In genomic region chr16:18191006-18191405, GRCm38 (mm10) we compare ENCODE assay signal across 23 mouse cellular contexts. TPM values are rescaled to one million over a fixed set of nuclear protein-coding genes. Genes with fewer than 3 reads are reported as not detected.
"Had no signal": no experiment of that assay in that cellular context is flagged by ENCODE, and none has a peak within 500 bp of the region (broad histone marks: within the 10 kb centered on the region; RNA-seq: fewer than 3 reads in every experiment).

No protein-coding gene starts in this region.

- H3K4me1 ChIP-seq: liver, embryonic 15.5 days had no signal

- DNase-seq: liver, embryonic 13.5 days; liver, postnatal 0 days; right cerebral cortex, postnatal 14 days; thymus, adult 2 months; thymus, postnatal 25 days; thymus, postnatal 4 days had no signal

- H3K4me3 ChIP-seq: liver, embryonic 13.5 days; liver, embryonic 15.5 days; lung, embryonic 15.5 days; midbrain, embryonic 13.5 days; midbrain, embryonic 15.5 days; neural tube, embryonic 12.5 days; stomach, embryonic 15.5 days had no signal

RNA-seq across cellular contexts. Expression of gene Ccdc188, which starts 26.7 kb away (rescaled TPM):
- total RNA-seq: megakaryocyte progenitor cell, adult 5-6 weeks; midbrain, postnatal 0 days; monocyte, adult 5-6 weeks; neutrophil, adult 5-6 weeks had no signal
- polyA plus RNA-seq: liver, embryonic 11.5 days; liver, embryonic 13.5 days; liver, embryonic 15.5 days; liver, postnatal 0 days; lung, embryonic 15.5 days; macrophage; midbrain, embryonic 11.5 days; midbrain, postnatal 0 days; neural tube, embryonic 12.5 days; neural tube, embryonic 14.5 days; spleen, adult 2 months; stomach, embryonic 15.5 days; stomach, postnatal 0 days; urinary bladder, adult 2 months had no signal
